ENCODE assay signal across 19 mouse cellular contexts in genomic region chr4:32205825-32206224, GRCm38 (mm10). TPM values are rescaled to one million over a fixed set of nuclear protein-coding genes. Genes with fewer than 3 reads are reported as not detected.
DNase-seq lines count a peak whose midpoint lies in the region; ATAC-seq and TF ChIP-seq lines count a peak whose summit lies in the region.
"Had no signal": no experiment of that assay in that cellular context is flagged by ENCODE, and none has a peak within 500 bp of the region (broad histone marks: within the 10 kb centered on the region; RNA-seq: fewer than 3 reads in every experiment).

No protein-coding gene starts in this region.

- no peak overlapping the region for H3K4me3 ChIP-seq in liver, embryonic 13.5 days (replicated peaks)
- no peak overlapping the region for H3K4me3 ChIP-seq in liver, postnatal 0 days (ENCODE audit: low read depth, low read length)
- H3K4me3 ChIP-seq in heart, embryonic 12.5 days, result no peak overlapping the region
- H3K4me3 ChIP-seq in heart, adult 2 months, result no peak overlapping the region
- H3K4me3 ChIP-seq: embryonic facial prominence, embryonic 13.5 days; forebrain, embryonic 12.5 days; heart, embryonic 13.5 days had no signal

- H3K36me3 ChIP-seq in liver, embryonic 13.5 days, result no peaks in the 10 kb centered on the region
- H3K36me3 ChIP-seq in liver, postnatal 0 days (replicated peaks; ENCODE audit: insufficient read depth, low read length), result no peaks in the 10 kb centered on the region
- H3K36me3 ChIP-seq in heart, embryonic 12.5 days, result no peaks in the 10 kb centered on the region
- no peaks in the 10 kb centered on the region for H3K36me3 ChIP-seq in heart, adult 2 months (ENCODE audit: control insufficient read depth, insufficient read depth, low read length)
- H3K36me3 ChIP-seq: embryonic facial prominence, embryonic 13.5 days; forebrain, embryonic 12.5 days; heart, embryonic 13.5 days had no signal

- no peaks in the 10 kb centered on the region for H3K27me3 ChIP-seq in liver, embryonic 13.5 days
- H3K27me3 ChIP-seq in liver, postnatal 0 days (ENCODE audit: insufficient read depth, low read length), result no peaks in the 10 kb centered on the region
- H3K27me3 ChIP-seq in heart, embryonic 12.5 days (replicated peaks), result no peaks in the 10 kb centered on the region
- H3K27me3 ChIP-seq in heart, adult 2 months (ENCODE audit: control insufficient read depth, insufficient read depth, low read length), result no peaks in the 10 kb centered on the region
- H3K27me3 ChIP-seq: CH12.LX; embryonic facial prominence, embryonic 13.5 days; forebrain, embryonic 12.5 days; heart, embryonic 13.5 days had no signal

- no peak overlapping the region for H3K9ac ChIP-seq in liver, embryonic 13.5 days
- no peak overlapping the region for H3K9ac ChIP-seq in liver, postnatal 0 days (replicated peaks)
- no peak overlapping the region for H3K9ac ChIP-seq in heart, embryonic 12.5 days
- H3K9ac ChIP-seq in heart, adult 2 months (ENCODE audit: low read depth, low read length), result no peak overlapping the region
- H3K9ac ChIP-seq: embryonic facial prominence, embryonic 13.5 days; forebrain, embryonic 12.5 days; heart, embryonic 13.5 days had no signal

- TF ChIP-seq CTCF in liver, postnatal 0 days (IDR thresholded peaks at IDR 0.05; ENCODE audit: low read depth), result no peak
- no peak for TF ChIP-seq CTCF in heart, adult 2 months (IDR thresholded peaks at IDR 0.05)

- no peaks in the 10 kb centered on the region for H3K79me2 ChIP-seq in heart, adult 2 months (replicated peaks; ENCODE audit: control insufficient read depth, insufficient read depth, low read length)

- ATAC-seq in liver, embryonic 13.5 days (ENCODE audit: low read depth), result peak; percentile 82
- ATAC-seq in liver, postnatal 0 days, result peak; percentile 47; the same call in 1 of the 2 replicates
- no peak for ATAC-seq in heart, embryonic 12.5 days (ENCODE audit: insufficient number of reproducible peaks, low FRiP score)
- ATAC-seq: forebrain, embryonic 16.5 days; hindbrain, embryonic 16.5 days had no signal

- no peaks in the 10 kb centered on the region for H3K9me3 ChIP-seq in liver, embryonic 13.5 days (replicated peaks)
- H3K9me3 ChIP-seq in liver, postnatal 0 days (ENCODE audit: low read length), result no peaks in the 10 kb centered on the region
- 0 out of 2 replicates have a peak, but pooled peaks cover 3% of the 10 kb centered on the region for H3K9me3 ChIP-seq in heart, embryonic 12.5 days (replicated peaks)
- H3K9me3 ChIP-seq: embryonic facial prominence, embryonic 13.5 days; forebrain, embryonic 12.5 days; heart, embryonic 13.5 days had no signal

- 25% methylated on average over 2 of the region's 2 CpGs for WGBS in liver, embryonic 13.5 days (ENCODE audit: insufficient replicate concordance)
- WGBS in liver, postnatal 0 days (ENCODE audit: insufficient replicate concordance), result 36% methylated on average over 2 of the region's 2 CpGs
- WGBS in heart, embryonic 12.5 days, result 21% methylated on average over 2 of the region's 2 CpGs
- 47% methylated on average over 2 of the region's 2 CpGs for WGBS in heart, adult 2 months

- no peak for TF ChIP-seq POLR2A in heart, adult 2 months (IDR thresholded peaks at IDR 0.05; ENCODE audit: insufficient read depth, low read depth, low read length)

- H3K4me2 ChIP-seq in liver, embryonic 13.5 days, result 0 out of 2 replicates have a peak overlapping the region, but pooled peaks have one; percentile 5
- no peak overlapping the region for H3K4me2 ChIP-seq in liver, postnatal 0 days (ENCODE audit: low read depth, low read length)
- H3K4me2 ChIP-seq in heart, embryonic 12.5 days, result no peak overlapping the region
- H3K4me2 ChIP-seq: embryonic facial prominence, embryonic 13.5 days; forebrain, embryonic 12.5 days; heart, embryonic 13.5 days had no signal

- DNase-seq in c-Kit-positive CD71-positive TER-119-positive erythroid progenitor cells, embryonic 14.5 days (ENCODE audit: low spot score), result peak; percentile 17
- DNase-seq in liver, embryonic 13.5 days, result peak; percentile 18
- DNase-seq in liver, postnatal 0 days, result no peak
- no peak for DNase-seq in cerebellum, adult 11 months
- no peak for DNase-seq in heart, adult 2 months
- DNase-seq: adrenal gland, adult 8-10 months; adrenal gland, postnatal 36 days; cerebellum, adult 18-20 months; cerebellum, adult 9-11 months; cerebellum, postnatal 36 days; gastrocnemius, postnatal 10 days; heart, postnatal 36 days had no signal

- intact Hi-C loops in heart, adult 2 months (cut with DNase I), result no loop called here

- H3K27ac ChIP-seq in liver, embryonic 13.5 days, result peak overlapping the region; percentile 31; the same call in 1 of the 2 replicates
- H3K27ac ChIP-seq in liver, postnatal 0 days (ENCODE audit: low read depth), result no peak overlapping the region
- no peak overlapping the region for H3K27ac ChIP-seq in heart, embryonic 12.5 days (ENCODE audit: poor library complexity, severe bottlenecking)
- H3K27ac ChIP-seq in heart, adult 2 months, result no peak overlapping the region
- H3K27ac ChIP-seq: embryonic facial prominence, embryonic 13.5 days; forebrain, embryonic 12.5 days; heart, embryonic 13.5 days had no signal

- peak; percentile 81 for TF ChIP-seq EP300 in liver, postnatal 0 days (IDR thresholded peaks at IDR 0.05; ENCODE audit: low read depth)
- no peak for TF ChIP-seq EP300 in heart, adult 2 months (IDR thresholded peaks at IDR 0.05; ENCODE audit: insufficient read depth, low read depth, low read length)

- H3K4me1 ChIP-seq in liver, embryonic 13.5 days (replicated peaks), result peaks cover 46% of the 10 kb centered on the region
- H3K4me1 ChIP-seq in liver, postnatal 0 days (ENCODE audit: insufficient read depth), result peaks cover 6% of the 10 kb centered on the region; the same call in 1 of the 2 replicates
- H3K4me1 ChIP-seq in heart, embryonic 12.5 days (replicated peaks), result peaks cover 30% of the 10 kb centered on the region
- no peaks in the 10 kb centered on the region for H3K4me1 ChIP-seq in heart, adult 2 months (ENCODE audit: control insufficient read depth, insufficient read depth, low read length)
- H3K4me1 ChIP-seq: embryonic facial prominence, embryonic 13.5 days had no signal

RNA-seq across cellular contexts. Expression of gene Bach2, which starts 32.8 kb away (rescaled TPM):
- 1.1 and 1.2 TPM in 2 replicates for polyA plus RNA-seq in liver, embryonic 13.5 days (2015; fragmentation: Nextera tagmentation; extraction: Ambion mirVana)
- polyA plus RNA-seq in liver, postnatal 0 days (2015; fragmentation: Nextera tagmentation; extraction: Ambion mirVana), result 2.7 and 4.3 TPM in 2 replicates
- 7.0 and 8.6 TPM in 2 replicates for polyA plus RNA-seq in heart, embryonic 12.5 days (2016; fragmentation: Nextera tagmentation; extraction: Ambion mirVana)
- 1 to 10 TPM; 3.9 to 4.2 TPM for total RNA-seq in heart, adult 2 months (2021)
- 2.4 and 4.7 TPM in 2 replicates for polyA plus RNA-seq in heart, adult 2 months (2012; rRNA removed)
- total RNA-seq: CH12.LX had no signal

Comparison
In these comparisons a context has a peak if more than half of its experiments do, and no peak if none do; other contexts are left out.
1. DNase-seq: peak in c-Kit-positive CD71-positive TER-119-positive erythroid progenitor cells, embryonic 14.5 days (single experiment) and liver, embryonic 13.5 days (single experiment); none in liver, postnatal 0 days (single experiment), cerebellum, adult 11 months (single experiment) and heart, adult 2 months (0 of 2).